Mouse (Mus musculus) testis, postnatal 10 days (tissue): ENCODE data around the gene B4galnt4.

Experiments used
- DNase-seq: peaks from one replicate; pipeline ENCODE4 v3.0.0; 2021; ENCODE audit warnings: low spot score

The B4galnt4 gene

DNA sequence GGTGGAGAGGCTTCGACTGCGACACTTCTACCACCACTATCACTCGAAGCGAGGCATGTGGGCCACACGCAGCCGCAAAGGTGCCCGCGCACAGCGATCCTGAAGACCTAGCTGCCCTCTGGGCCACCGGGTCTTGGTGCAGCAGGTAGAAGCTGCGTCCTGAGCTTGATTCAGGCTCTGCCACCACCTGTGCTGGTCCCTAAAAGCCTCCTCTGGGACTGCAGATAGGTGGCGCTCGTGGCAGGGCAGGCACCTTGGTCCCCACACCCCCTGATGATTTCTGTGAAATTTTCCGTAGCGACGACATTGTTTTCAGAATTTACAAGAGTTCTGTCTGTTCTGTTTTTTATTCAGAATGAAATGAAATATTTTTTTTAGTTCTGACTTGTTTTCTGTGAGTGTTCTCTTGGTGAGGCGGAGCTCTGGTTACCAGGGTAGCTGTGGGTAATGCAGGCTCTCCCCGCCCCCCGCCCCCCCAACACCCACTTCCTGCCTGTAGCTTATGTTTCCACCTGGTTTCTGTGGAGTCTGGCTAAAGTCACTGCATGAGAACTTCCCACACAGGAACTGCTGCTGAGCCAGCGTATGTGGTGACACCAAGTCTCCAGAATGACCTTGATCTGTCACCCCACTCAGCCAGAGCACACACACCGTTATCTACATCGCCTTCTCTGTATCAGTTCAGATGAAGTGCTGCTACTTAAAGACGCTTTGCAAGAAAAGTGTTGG, 11.3 kb downstream of the B4galnt4 start:
- no peak for DNase-seq

DNA sequence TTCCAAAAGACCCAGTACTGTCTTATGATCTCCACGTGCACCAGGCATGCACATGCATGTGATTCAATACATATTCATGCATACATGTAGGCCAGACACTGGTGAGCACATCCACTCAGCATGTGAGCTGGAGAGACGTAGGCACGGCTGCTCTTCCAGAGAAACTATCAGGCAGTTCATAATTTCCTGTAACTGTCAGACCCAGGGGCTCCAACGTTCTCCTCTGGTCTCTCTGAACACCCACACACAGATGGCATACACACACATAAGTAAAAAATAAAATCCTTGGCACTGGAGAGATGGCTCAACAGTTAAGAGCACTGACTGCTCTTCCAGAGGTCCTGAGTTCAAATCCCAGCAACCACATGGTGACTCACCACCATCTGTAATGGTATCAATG, 12.9 kb downstream of the B4galnt4 start:
- DNase-seq: no peak

DNA sequence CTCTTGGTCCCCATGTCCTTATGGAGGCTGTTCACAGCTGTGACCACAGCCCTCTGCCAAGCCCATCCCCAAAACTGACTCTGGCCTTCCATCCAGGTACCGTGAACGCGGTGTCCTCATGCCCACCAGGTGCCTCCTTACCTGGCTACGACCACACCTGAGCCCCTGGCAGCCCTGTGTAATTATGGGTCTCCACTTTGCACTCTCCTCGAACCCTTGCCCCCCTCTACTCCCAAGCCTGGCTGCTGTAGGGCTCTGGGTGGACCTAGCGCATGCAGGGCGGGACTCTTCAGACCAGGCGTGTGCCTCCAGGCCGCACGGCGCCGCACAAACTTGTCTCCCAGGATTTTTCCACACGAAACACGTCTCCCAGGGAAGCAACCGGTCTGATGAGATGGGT, 16.9 kb downstream of the B4galnt4 start, which contains the start of gene Pkp3:
Gene Pkp3, plus strand, starts transcription at position 378 of the 400 bp plus-strand sequence.
- no peak for DNase-seq

DNA sequence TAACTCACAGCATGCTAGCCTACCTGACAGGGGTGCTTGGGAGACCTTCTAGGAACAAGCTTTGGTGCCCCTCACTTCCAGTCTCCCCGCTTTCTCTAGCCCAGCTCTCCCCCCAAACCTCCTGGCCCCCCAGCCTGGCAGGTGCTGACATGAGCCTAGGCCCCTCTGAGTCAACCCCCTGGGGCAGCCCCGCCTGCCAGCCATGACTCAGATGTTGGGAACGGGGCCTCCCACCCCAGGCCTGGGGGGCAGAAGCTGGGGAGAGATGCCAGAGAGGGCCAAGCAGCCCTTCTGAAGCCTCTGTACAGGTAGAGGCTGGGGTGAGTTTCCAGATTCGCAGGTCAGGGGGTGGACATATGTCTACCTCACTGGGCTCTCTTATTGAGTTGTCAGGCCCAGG, 18.0 kb downstream of the B4galnt4 start:
- no peak for DNase-seq

DNA sequence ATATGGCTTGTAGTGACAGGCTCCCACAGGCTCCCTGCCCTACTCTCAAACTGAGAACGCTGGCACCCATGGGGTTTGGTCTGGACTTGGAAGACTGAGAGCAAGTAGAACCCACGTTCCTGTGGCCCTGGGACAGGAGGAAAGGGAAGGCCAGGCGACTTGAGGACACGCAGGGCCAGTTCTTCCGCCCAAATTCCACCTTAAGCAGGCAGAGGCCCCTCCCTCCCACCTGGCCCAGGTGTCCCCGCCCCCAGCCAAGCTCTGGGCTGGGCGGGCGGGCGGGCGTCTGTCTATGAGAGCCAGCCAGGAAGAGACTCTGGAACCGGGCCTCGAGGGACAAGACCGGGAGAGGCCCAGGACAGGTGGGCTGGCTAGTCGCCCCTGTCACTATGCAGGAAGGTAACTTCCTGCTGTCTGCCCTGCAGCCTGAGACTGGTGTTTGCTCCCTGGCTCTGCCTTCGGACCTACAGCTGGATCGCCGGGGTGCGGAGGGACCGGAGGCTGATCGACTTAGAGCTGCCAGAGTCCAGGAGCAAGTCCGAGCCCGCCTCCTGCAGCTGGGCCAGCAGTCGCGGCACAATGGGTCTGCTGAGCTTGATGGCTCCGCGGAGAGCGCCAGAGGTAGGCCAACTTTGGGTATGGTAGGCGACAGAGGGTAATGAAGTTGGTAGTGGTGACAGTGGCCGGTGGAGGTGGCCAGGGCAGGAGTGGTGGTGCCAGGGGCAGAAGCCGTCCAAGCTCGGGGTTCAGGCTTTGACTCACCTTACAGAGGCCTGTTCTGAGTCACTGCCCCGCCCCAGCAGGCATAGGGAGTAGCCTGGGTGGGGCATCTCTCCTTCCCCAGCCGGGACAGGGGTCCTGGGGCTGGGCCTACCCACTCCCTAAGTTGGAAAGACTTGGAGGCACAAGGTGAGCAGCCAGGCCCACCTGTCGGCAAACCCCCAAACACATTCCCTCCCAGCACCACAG, 18.9 kb downstream of the B4galnt4 start:
- no peak for DNase-seq

DNA sequence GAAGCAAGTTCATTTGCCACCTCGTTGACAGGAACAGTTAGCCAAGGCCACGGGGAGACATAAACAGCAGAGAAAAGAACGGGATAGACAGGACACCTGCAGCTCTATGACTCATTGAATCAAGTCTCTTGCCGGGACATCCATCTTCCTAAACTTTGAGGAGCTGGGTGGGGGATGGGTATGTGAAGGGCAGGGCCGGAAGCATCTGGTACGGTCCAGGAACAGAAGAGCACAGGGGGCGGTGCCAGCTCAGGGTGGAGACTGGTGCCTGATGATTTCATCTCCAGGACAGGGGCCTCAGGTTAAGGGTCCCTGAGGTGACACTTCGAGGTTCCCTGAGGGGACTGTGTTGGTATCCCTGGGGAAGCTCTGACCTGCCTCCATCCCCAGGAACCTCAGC, 27.0 kb downstream of the B4galnt4 start:
- DNase-seq: no peak

DNA sequence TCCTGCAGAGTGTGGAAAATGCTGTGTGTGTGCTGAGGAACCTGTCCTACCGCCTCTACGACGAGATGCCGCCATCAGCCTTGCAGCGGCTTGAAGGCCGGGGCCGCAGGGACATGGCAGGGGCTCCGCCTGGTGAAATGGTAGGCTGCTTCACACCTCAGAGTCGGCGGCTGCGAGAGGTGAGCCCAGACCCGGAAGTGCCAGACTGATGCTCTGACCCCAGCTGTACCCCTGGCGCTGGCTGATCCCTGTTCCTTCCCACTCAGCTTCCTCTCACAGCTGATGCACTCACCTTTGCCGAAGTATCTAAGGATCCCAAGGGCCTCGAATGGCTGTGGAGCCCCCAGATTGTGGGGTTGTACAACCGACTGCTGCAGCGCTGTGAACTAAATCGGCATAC, 27.6 kb downstream of the B4galnt4 start:
- DNase-seq: no peak

DNA sequence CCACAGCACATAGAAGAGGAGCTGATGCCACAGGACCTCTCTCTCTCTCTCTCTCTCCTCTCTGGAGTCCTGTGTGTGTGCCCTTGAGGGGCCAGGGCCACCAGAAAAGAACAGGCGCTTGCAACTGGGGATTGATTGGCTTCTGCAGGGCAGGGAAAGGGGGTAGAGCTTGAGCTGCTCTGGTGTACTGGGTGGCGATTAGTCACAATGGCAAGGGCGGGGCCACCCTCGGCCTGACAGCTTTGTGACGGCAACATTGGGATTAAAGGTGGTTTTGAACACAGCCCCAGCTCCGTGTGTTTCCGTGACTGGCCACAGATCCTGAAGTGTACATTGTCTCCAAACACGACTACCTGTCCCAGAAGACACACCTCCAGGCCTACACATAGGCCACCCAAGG, 29.3 kb downstream of the B4galnt4 start:
- DNase-seq: no peak

DNA sequence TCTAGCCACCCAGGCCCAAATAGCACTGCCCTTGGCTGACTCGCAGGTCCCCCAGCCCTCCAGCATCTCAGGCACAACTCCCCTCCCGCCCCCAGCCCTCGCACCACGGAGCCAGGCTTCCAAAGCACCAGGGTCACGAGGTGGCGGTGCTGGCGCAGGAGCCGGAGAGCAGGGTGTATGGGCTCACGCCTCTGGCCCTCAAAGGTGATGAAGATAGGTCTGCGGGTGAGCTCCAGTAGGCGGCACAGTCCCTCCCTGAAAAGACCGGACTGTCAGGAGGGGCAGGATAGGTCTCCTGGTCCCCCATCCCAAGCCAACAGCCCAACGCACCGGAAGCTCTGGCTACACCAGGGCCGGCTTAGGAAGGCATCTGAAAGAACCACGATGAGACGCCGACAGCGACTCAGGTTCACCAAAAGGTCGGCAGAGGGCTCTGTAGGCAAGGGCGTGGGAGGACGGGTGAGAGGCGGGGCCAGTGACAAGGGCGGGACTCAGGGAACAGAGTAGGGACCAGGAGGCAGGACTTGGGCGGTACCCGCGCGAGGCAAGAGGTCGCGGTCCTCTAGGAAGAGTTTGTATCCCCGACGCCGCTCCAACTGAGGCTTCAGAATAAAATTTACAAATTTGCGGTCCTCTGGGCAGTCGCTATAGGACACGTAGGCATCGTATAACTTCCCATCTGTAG, 31.3 kb downstream of the B4galnt4 start:
- DNase-seq: peak; percentile 82

DNA sequence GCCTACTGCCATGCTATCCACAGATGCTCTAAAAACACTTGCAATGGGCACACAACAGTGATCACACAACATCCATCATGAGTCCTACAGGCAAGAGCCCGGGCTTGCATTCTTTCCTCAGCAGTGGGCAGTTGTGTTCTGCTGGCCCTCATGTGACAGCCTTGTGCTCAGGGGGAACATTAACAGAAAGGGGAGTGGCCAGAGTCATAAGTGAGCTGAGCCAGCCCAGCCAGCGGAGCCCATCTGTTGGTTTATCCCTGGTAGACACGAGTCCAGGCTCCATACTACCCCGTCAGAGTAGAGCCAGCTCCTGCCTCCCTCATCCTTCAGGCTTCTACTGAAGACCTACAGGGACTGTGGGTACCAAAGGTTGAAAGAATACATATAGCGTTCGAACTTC, 33.0 kb downstream of the B4galnt4 start:
- DNase-seq: no peak

DNA sequence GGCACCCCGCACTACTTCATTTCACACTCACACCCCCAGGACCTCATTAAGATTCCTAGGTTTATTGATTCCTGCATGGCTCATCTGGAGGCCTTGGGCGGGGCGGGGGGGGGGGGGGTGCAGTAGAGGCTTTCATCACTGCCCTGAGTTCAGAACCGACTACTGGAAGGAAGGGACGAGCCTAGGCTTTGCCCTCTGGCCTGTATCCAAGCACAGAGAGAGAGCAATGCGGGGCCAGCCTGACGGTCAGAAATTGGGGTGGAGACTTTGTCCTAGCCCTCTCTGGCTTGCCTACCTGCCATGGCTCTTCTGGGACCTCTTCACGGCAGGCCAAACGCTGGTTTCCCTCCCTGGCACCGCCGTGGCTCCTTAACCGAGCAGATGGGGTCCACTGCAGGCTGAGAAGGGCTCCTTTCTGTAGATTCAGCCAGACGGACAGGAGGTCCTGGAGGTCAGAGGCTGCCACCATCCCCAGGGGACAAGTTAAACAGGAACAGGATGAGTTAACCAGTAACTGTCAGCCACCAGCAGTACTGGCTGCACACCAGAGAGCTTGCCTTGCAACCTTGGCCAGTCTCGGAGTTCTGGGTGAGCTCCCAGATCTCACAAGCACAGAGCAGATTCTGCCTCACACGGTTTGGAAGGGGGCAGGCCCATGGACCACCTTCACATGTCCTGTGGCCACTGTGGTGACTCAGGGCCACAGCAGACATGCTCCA, 33.7 kb downstream of the B4galnt4 start:
- no peak for DNase-seq

DNA sequence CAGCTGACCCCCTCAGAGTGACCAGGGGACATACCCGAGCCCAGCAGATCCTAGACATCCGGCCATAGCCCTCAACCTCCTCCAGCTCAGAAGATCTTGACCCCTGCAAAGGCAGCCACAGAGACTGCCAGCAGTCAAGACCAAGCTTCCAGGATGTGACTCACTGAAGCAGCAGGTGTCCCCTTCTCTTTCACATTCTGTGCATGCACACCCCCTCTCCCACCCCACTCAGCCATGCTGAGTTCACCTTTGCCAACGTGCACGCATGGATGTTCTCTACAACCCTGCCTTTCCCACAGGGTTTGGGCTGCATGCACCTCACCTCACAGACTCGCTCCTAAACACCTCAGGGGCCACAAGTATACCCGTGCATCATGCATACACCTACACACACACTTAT, 35.1 kb downstream of the B4galnt4 start:
- DNase-seq: no peak

DNA sequence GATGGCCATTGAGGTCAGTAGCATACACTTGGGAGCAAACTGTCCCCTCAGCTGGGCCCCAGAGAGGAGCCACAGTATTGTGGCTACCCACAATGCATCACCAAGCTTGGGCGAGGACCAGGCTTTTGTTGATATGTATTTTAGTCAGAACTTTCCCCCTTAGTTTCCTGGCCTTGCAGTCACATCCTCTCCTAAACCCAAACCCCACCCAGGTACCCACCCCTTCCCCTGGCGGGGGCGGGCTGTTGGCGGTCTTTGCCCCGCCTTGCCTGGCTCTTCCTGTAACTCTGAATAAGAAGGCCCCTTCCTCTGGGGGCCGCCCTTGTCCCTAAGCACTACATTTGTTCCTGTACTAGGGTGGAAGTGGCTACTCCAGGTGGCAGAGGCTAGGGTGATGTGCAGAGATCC, 35.7 kb downstream of the B4galnt4 start:
- DNase-seq: no peak

DNA sequence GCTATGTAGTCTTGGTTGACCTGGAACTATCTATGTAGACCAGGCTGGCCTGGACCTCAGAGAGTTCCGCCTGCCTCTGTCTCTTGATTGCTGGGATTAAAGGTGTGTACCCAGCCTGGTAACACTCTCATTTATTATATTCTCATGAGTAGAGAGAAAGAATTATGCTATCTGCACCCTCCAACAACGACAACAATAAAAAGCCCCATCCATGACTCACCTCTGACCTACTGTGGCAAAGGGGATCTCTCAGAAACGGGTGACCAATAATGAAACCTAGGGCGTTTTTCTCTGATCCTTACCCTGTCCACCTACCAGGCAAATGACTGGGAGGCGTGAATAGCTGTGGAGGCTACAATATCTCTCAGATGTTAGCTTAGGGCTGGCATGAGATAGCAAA, 36.3 kb downstream of the B4galnt4 start:
- DNase-seq: no peak

DNA sequence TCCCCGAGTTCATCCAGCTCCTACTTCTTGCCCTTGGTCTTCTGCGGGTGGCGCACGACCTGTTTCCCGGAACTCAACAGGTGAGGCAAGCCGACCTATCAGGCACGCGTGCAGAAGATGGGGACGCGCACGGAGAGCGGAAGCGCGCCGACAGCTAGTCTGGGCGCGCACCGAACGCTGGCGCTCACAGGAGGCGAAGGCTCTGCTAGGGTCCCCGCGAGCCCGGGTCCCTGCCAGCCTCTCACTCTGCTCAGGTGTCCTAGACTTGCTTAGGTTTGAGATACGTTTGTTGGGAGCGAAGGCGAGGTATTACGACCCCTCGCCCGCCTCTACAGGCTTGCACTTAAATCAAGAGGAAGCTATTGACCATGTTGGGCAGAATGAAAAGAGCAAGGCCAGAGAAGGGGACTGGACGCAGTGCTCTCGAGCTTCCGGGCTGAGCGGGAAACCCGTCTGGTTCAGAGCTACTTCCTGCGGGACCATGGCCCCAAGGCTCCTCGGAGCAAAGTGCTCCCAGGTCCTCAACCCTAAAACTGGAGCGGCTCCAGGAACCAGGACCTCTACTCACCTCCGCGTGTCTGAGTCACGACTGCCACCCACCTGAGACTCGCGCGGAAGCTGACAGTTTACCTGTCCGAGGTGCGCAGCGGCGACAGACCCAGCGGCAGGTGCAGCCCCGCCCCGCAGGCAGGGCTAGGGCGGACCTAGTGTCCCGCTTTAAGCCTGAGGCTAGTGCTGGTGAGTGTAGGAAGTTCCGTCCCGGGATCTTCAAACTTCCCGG, 39.2 kb downstream of the B4galnt4 start, which contains the start of gene Sigirr:
Gene Sigirr, minus strand, starts transcription at position 662 of the 781 bp plus-strand sequence.
- no peak for DNase-seq

DNA sequence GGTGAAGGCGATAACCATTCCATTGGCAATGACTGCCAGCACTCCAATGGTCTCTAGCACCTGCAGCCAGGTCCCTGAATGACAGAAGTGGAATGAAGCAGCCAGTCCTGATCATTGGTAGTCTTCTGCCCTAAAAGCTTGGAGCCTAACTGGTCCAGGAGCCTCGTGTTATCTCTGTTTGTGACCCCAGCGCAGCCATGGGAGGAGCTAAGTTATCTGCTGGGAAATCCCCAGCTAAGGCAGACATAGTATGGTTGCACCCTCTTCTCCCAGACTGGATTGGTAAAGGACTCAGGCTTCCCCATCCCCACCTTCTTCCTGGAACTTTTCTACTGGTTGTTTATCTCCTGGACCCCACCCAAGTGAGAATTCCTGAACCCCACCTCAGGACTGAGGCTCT, 42.3 kb downstream of the B4galnt4 start:
- DNase-seq: no peak

DNA sequence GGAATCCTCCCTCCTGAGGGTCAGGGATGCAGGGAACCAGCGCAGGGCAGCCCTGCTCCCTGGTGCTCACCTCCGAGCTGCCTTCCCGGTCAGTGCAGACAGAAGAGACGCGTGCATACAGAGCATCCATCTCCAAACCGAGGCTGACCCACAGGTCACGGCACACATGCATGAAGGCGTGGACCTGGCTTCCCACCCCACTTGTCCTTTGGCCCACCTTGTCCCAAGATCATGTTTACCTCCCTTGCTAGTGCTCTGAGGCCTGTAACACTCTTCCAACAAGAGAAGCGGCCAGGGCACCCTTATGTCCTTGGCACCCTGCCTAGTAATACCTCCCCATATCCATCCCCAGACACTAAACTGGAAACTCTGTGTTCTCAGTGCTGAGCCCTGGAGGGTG, 55.0 kb downstream of the B4galnt4 start:
- no peak for DNase-seq

DNA sequence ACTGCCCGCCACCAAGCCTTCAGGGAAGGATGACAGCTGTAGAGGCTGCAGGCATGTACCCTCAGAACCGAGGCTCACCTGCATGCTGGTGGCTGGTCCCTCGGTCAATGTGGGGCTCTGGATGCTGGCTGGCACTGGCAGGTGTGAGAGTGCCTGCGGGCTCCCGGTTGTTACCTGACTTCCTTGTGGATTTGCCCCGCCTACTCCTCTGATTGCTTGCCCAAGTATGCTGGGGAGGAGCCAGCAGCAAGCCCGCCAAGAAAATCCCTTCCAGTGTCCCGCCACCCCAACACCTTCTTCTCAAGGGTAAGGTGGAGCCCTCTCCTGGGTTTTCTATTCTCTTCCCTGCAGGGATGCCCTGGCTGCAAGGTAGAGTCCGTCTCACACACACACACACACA, 56.7 kb downstream of the B4galnt4 start, which contains the start of gene Ano9:
Gene Ano9, minus strand, starts transcription at position 171 of the 400 bp plus-strand sequence.
- DNase-seq: no peak

DNA sequence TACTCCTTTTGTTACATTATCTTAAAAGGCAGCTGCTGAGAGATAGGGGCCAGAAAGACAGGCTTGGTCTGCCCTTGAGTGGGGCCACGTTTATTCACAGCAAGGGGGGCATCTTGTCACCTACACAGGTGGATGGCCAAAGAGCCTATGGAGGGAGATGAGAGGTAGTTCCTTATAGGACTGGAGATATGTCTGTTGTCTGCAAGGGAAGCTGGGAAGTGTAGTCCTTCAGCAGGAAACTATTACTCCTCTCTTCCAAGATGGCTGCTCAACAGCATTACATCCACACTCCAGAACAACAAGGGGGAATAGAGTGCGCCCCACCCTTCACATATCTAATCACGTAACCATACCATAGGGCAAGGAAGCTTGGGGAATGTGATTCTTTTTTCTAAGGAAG, 58.6 kb downstream of the B4galnt4 start:
- no peak for DNase-seq

DNA sequence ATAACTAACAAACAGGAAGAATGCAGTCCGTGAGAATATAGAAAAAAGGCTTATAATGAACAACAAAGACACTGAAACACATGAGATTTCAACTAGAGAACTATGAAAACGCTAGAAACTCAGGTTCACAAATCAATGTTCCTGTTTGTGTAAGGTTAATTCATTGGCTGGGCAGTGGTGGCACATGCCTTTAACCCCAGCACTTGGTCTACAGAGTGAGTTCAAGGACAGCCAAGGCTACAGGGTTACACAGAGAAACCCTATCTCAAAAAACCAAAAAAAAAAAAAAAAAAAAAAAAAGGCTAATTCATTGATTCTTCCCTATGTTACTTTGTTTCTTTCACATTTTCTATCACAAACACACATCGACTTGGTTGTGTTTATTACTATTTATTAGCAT, 59.7 kb downstream of the B4galnt4 start:
- no peak for DNase-seq

DNA sequence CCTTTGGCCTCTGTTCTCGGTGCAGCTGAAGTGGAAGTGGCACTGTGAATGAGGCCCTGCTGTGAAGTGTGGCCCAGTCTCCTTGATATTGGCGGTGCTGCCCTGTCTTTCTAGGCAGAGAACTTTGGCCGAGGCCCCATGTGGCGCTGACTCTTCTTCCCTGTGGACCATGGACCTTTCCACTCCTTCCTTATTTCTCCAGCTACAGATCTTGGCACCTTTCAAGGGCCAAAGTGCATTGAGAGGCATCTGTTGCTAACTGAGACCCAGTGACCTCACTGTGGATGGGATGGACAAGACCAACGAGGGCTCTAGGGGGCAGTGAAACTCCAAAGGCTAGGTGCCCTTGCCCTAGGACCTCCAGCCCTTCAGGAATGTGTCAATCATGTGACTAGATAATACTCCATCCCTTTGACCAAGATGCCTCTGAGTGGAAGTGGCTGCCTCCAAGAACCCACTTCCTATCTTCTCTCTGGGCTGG, 60.2 kb downstream of the B4galnt4 start:
- no peak for DNase-seq
